Mouse (Mus musculus) liver, adult 2 months (tissue): Measurements from ENCODE around the gene Gm266. TPM values are rescaled to one million over a fixed set of nuclear protein-coding genes. Genes with fewer than 3 reads are reported as not detected.
A peak's percentile ranks its signal among the peaks of the same experiment; 100 is the strongest.

Source experiments
- DNase-seq: peaks from one replicate; pipeline ENCODE4 v3.0.0-alpha.2; 2011; ENCODE audit warnings: low read depth, low spot score; ENCODE audit errors: extremely low read depth
- H3K27ac ChIP-seq: fragments of 200-500 bp; replicated peaks from 2 replicates; pipeline ENCODE4 v1.5.1; 2012; ENCODE audit warnings: low read depth, mild to moderate bottlenecking, control low read depth, inconsistent platforms, low read length; ENCODE audit not compliant: insufficient read depth
- H3K27me3 ChIP-seq: fragments of 200-500 bp; 2 replicates; pipeline ENCODE4 v1.6.1; 2012; ENCODE audit warnings: mild to moderate bottlenecking, moderate library complexity, low read length, inconsistent platforms; ENCODE audit not compliant: control insufficient read depth, insufficient read depth
- H3K36me3 ChIP-seq: fragments of 200-500 bp; 2 replicates; pipeline ENCODE4 v1.6.1; 2012; ENCODE audit warnings: low read length, inconsistent platforms; ENCODE audit not compliant: control insufficient read depth, insufficient read depth
- H3K4me1 ChIP-seq: fragments of 200-500 bp; 2 replicates; pipeline ENCODE4 v1.6.1; 2011; ENCODE audit warnings: low read length; ENCODE audit not compliant: control insufficient read depth, insufficient read depth
- H3K4me3 ChIP-seq: fragments of 200-500 bp; 2 replicates; pipeline ENCODE4 v1.5.1; 2011; ENCODE audit warnings: low read depth, mild to moderate bottlenecking, control low read depth, low read length, moderate library complexity; ENCODE audit not compliant: insufficient read depth
- H3K79me2 ChIP-seq: fragments of 200-500 bp; 2 replicates; pipeline ENCODE4 v1.6.1; 2012; ENCODE audit warnings: inconsistent platforms, mild to moderate bottlenecking, low read length, moderate library complexity; ENCODE audit not compliant: control insufficient read depth, insufficient read depth
- H3K9ac ChIP-seq: fragments of 200-500 bp; 2 replicates; pipeline ENCODE4 v1.6.1; 2012; ENCODE audit warnings: low read depth, mild to moderate bottlenecking, control low read depth, inconsistent platforms, low read length
- CTCF ChIP-seq: fragments of 200-500 bp; IDR thresholded peaks from 2 replicates; pipeline ENCODE4 v1.5.1; 2011; ENCODE audit warnings: low read depth, low read length, control low read depth
- POLR2A ChIP-seq: fragments of 200-500 bp; IDR thresholded peaks from 2 replicates; pipeline ENCODE4 v1.6.1; 2011; ENCODE audit warnings: low read length, control low read depth; ENCODE audit not compliant: insufficient read depth; ENCODE audit errors: extremely low read depth
- WGBS: fragments of 180-500 bp; shearing (Covaris S2); methylation state at CpG from one replicate; pipeline ENCODE4 v1.1.7; 2018; 5-methylcytosine and 5-hydroxymethylcytosine counted together
- polyA plus RNA-seq: library from polyadenylated mRNA; depleted of rRNA; stranded (reverse); fragments of >200 nt; gene quantifications from 2 replicates; pipeline ENCODE4 v1.2.3, GENCODE M21; 2012
- total RNA-seq: library from RNA; depleted of rRNA; stranded (reverse); fragments of >200 nt; gene quantifications from 2 replicates; pipeline ENCODE4 v1.2.3, GENCODE M21; 2014

Gene Gm266
- total and polyA plus RNA-seq, 2 experiments, result not detected

GRCm38 (mm10) chr12:111445161-111445889, 40.3 kb downstream of the Gm266 start:
- no peak for DNase-seq
- Histone ChIP-seq H3K4me3 (no peak overlapping the region), H3K36me3 (peaks cover 4% of the 10 kb centered on the region; the same call in 1 of the 2 replicates), H3K27ac (no peak overlapping the region), H3K9ac (no peak overlapping the region), H3K4me1 (peaks cover 24% of the 10 kb centered on the region), H3K79me2 (no peaks in the 10 kb centered on the region), H3K27me3 (no peaks in the 10 kb centered on the region)
- 81% methylated on average over 52 of the region's 52 CpGs for WGBS
- TF ChIP-seq POLR2A (no peak), CTCF (no peak)

- Histone ChIP-seq H3K79me2 (no peaks in the 10 kb centered on the region), H3K36me3 (no peaks in the 10 kb centered on the region; the same call in 1 of the 2 replicates), H3K27ac (peak overlapping the region; percentile 8; the same call in 1 of the 2 replicates), H3K27me3 (no peaks in the 10 kb centered on the region), H3K9ac (no peak overlapping the region; the same call in 1 of the 2 replicates), H3K4me3 (peak overlapping the region; percentile 2; the same call in 1 of the 2 replicates), H3K4me1 (peaks cover 20% of the 10 kb centered on the region)
- 33% methylated on average over 10 of the region's 10 CpGs for WGBS
- DNase-seq, result peak; percentile 52
- no peak for TF ChIP-seq CTCF
- TF ChIP-seq POLR2A, result no peak
Measured at GRCm38 (mm10) chr12:111443921-111444831, 41.4 kb downstream of the Gm266 start.

GRCm38 (mm10) chr12:111443011-111443870, 42.4 kb downstream of the Gm266 start:
- Histone ChIP-seq H3K36me3 (no peaks in the 10 kb centered on the region; the same call in 1 of the 2 replicates), H3K9ac (peak overlapping the region; percentile 70), H3K27ac (peak overlapping the region; percentile 75), H3K27me3 (no peaks in the 10 kb centered on the region), H3K4me3 (peak overlapping the region; percentile 63), H3K4me1 (peaks cover 27% of the 10 kb centered on the region), H3K79me2 (no peaks in the 10 kb centered on the region)
- DNase-seq, result peak; percentile 83
- TF ChIP-seq CTCF (no peak), POLR2A (no peak)
- 20% methylated on average over 15 of the region's 15 CpGs for WGBS

GRCm38 (mm10) chr12:111442309-111443010, 43.2 kb downstream of the Gm266 start, which contains the start of gene Tnfaip2:
Gene Tnfaip2, plus strand, starts transcription at chr12:111442469.
- H3K4me3 ChIP-seq, result peak within 1 kb of the TSS; percentile 63
- peak within 1 kb of the TSS; percentile 92 for H3K27ac ChIP-seq
- H3K4me1 ChIP-seq, result peaks cover 34% of the 10 kb centered on the region
- H3K36me3 ChIP-seq, result no peaks in the 10 kb centered on the region
- peak; percentile 82 for DNase-seq
- 2% methylated on average over 48 of the region's 48 CpGs for WGBS
- TF ChIP-seq POLR2A (peak; percentile 95), CTCF (no peak)
- H3K9ac ChIP-seq, result peak within 1 kb of the TSS; percentile 70
- H3K27me3 ChIP-seq, result no peaks in the 10 kb centered on the region
- H3K79me2 ChIP-seq, result no peaks in the 10 kb centered on the region

GRCm38 (mm10) chr12:111441523-111441922, 44.1 kb downstream of the Gm266 start:
- DNase-seq, result peak; percentile 43
- Histone ChIP-seq H3K79me2 (no peaks in the 10 kb centered on the region), H3K4me1 (peaks cover 38% of the 10 kb centered on the region), H3K27ac (peak overlapping the region; percentile 92), H3K36me3 (no peaks in the 10 kb centered on the region), H3K9ac (no peak overlapping the region), H3K4me3 (no peak overlapping the region), H3K27me3 (no peaks in the 10 kb centered on the region)
- TF ChIP-seq POLR2A (no peak), CTCF (no peak)
- WGBS, result 71% methylated on average over 3 of the region's 3 CpGs
